Mouse (Mus musculus) cerebellum, adult 2 months (tissue): ENCODE results near the gene Rcl1.

Experiments used
- CTCF ChIP-seq: fragments of 200-500 bp; IDR thresholded peaks from 2 replicates; pipeline ENCODE4 v1.5.1; 2011; ENCODE audit warnings: low read depth, mild to moderate bottlenecking, control low read depth, low read length, moderate library complexity, borderline replicate concordance; ENCODE audit not compliant: insufficient read depth
- POLR2A ChIP-seq: fragments of 200-500 bp; IDR thresholded peaks from 2 replicates; pipeline ENCODE4 v1.6.1; 2011; ENCODE audit warnings: low read length, control low read depth, borderline replicate concordance; ENCODE audit not compliant: insufficient read depth

DNA sequence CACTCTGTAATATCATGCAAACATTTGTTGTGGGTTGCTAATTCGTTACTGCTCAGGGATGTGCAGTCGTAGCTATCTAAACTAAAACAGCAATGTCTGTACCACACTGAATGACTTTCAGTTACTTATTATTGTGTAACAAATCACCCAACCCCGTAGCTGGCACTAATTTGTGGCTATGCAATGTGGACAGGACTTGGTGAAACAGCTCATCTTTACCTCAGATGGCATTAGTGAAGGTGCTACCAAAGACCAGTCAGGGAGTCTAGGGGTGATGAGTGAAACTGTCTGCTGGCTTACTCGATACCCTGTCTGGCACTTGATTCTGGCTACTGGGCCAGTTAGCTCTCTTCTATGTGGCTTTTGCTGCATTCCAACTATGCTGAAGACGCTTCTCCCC lies 2.1 kb upstream of the Rcl1 start:
- TF ChIP-seq CTCF (no peak), POLR2A (no peak)
